Mouse (Mus musculus): ENCODE measurements at regions not wholly inside any gene's neighbourhood (a gene's known extent, or its start where the extent isn't known, plus 50 kb on each side); places are given as distances from the start of the nearest gene placed in this dataset.

DNA sequence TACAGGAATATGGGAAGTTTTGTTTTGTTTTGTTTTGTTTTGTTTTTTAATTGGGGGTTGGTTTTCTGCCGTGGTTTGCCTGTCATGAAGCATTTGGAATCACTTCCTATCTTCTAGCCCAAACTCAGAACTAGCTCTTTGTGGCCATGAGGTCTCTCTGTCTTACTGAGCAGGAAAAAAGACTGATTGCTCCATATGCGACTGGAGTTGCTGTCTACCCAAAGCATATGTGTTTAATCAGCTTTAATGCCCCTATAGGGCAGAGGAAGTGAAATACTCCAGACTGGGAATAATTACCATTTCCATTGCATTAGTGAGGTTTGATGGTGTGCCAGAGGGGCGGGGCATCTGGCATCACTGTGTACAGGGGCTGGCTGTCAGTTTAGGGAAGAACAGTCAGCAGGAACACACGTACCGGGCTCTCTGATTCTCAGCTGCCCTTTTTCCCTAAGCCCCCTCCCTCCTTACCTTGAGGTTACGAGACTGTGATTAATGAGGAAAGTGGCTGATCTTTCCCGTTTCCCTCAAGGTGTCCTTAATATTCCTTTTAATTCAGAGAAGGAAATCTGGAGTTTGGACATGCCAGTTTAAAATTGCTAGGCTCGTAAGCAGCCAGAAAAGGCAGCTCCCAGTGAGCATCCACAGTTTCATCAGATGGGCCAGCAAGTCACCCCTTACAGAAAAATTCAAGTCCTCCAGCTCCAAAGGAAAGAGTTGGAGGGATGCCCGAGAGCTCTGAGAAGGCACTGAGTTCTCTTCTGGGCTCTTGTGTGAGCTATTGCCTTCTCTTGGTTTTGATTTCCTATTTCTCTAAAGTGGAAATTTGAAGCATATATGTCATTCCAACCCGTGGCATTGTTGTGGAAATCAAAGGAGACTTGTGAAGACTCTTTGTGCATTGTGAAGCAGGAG lies 2482.1 kb upstream of the 5930422O12Rik start:
- DNase-seq (ENCODE audit: low spot score), result no peak

DNA sequence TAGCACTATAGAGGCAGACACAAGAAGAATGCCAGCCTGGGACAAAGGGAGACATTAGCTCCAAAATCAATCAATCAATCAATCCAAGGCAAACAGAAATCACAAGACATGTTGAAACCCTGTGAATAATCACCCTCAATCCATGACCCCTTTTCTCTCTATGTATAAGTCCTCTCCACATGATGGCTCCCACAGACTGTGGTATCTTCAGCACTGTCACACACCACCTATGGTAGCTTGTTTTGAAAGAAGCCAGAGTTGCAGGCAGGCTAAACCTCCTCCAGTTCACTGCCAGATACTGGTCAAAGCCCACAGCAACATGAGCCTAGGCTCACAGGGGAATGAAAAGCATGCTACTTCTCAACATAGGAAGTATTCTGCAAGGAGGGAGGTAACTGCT lies 2475.7 kb upstream of the 5930422O12Rik start:
- no peak for DNase-seq (ENCODE audit: low spot score)

DNA sequence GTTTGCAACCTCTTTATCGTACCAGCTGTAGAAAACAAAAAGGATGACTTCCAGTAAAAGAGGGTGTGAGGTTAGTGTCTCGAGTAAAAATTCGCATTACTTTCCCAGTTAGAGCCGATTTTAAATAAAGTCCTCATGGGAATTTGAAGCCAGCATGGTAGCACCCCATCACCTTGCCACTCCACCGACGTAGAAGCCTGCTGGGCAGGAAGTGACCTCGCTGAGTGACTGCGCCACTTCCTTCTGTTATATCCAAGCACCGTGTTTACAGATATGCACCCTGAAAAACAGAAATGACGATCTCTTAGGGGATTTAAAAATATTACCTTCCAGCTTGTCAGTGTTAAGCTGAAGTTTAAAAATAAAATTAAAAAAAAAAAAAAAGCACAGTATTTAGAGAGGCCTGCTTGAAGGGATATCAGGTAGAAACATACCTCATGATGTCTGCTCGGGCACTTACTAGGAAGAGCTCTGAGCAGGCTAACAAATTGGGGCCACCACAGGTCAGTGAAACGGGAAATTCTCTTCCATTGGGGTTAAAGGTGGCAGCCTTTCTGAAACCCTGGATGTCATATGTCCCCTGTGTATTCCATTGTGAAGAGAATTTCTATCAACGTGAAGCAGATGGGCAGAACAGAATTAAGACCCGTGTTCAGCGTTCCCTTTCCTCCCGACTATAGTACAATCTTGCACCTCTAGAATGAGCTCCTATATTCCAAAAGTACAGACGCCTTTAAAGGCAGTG lies 2468.9 kb upstream of the 5930422O12Rik start:
- DNase-seq (ENCODE audit: low spot score), result no peak

DNA sequence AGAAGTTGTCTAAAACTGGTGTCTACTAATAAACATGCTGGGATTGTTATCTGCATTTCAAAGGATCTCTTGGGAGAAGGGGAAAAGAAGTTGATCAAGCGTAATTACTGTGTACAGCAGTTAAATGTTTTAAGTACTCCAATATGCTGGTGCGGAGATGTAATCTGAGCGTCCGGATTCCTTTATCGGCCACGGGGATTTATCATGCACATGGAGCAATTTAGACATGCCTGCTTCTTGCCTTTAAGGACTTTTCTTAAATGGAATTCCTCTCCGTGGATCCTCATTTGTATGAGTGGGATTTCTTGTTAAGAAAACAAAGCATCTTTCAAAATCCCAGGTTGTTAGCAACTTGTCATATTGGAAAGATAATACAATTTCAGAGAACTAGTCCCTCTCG lies 2468.0 kb upstream of the 5930422O12Rik start:
- DNase-seq (ENCODE audit: low spot score), result no peak

DNA sequence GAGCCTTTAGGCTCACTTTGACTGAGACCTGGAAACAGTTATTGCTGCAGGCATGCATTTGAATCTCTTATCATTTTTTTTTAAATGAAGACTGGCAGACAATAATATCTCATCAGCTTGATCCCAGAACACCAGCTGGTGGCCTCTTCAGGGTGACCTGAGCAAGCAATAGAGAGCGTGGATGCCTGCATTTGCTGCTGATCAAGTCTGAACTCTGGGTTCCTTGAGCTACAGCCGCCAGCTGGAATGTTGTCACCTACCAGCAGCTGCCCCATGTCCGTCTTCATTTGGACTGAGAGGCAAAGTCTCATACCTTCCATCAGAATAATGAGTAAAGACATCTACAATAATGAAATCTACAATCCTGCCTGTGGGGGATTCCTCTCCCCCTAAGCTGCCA lies 2466.3 kb upstream of the 5930422O12Rik start:
- no peak for DNase-seq (ENCODE audit: low spot score)

DNA sequence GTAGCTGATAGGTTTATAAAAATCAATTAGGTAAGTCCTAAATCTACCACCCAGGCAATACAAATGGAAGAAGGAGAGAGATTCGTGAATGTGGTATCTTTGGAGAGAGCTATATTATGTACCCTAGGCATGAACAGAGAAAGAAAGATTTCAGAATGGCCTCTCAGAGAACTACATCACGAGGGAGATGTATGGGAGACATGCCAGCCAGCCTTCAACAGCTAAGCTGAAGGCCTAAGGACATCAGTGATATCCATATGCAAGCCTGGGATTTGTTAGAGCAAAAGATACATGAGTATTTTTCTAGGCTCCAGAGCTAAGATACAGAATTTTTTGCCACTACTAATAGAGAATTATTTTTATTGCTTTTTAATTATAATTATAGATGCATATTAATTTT lies 2445.7 kb upstream of the 5930422O12Rik start:
- DNase-seq (ENCODE audit: low spot score), result no peak

DNA sequence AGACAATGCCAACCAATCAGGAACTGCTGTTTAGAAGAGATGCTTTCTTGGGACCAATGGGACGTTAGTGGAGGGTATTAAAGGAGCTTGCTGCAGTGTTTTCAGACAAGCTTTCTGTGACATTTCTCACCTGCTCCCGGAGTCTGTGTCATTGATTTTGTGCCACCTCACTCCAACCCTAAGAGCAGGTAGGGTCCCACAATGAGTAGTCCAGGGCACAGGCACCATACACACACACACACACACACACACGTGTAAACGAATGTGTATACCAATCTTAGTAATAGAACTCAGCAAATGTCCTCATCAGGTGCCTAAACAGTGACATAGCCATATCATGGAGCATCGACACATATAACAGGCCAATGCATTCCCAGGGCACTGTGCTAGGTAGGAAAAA lies 2440.5 kb upstream of the 5930422O12Rik start:
- no peak for DNase-seq (ENCODE audit: low spot score)

DNA sequence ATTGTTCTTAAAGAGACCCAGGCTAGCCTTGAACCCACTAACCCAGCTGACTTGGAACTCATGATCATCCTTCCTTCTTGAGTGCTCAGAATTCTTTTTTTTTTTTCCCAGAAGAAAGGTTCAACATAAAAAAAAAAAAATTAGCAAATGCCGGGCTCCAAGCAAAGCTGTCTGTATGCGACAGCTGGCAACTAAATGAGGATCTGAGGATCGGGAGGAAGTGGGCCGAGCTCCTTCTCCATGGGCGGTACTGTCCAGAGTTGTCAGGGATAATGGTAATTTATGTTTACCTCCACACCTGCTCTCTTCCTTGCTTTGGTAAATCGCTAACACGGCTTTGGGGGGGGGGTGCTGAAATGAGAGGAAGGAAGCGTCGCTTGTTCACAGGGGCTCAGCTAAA lies 2429.9 kb upstream of the 5930422O12Rik start:
- DNase-seq (ENCODE audit: low spot score), result no peak

DNA sequence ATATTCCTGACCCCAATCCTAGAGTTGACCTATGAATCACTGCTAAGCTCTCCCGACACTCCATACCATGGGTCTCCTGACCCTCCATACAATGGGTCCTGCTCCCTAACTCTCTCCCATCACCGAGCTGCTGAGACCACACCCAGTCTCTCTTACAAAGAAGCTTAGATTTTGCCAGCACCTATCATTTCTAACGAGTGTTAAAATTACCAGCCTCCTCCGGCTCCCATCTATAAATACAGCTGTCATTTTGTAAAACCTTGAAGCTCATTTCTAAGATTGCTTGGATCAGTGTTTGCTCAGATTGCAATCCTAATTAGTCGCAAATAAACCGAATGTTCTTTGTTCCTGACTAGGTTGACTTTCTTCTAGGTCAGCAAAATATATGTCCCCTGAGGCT lies 2428.4 kb upstream of the 5930422O12Rik start:
- no peak for DNase-seq (ENCODE audit: low spot score)

DNA sequence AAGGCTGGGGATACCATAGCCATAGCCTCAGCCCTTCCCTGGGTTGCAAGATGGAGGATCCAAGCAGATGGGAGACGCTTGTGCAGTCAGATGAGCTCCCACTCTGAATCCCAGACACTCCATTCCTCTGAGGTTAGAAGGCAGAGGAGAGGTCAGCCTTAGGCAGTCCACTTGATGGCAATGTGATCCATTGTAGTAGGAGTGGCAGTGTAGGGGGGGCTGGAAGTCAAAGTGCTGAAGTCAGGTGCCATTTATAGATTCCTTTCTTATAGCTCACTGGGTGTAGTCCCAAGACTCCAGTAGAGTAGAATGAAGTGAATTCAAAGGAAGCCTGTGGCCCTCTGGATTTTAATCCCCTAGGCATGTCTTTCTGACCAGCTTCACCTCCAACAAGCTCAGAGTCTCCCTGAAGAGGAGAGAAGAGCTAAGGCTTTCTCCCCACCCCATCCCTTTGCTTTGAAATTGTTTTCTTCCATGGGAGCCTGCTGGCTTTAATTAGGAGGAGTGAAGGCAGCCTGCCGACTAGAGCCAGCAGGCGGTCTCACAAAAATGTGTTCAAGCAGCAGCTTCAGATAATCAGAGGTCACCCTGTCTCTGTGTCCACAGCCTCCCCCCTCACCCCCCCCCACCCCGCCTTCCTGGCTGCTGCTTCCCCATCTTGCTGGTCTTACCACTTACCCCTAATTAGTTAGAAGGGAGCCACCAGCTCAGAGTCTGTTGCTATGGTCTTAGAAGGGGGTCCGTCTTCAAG lies 2426.4 kb upstream of the 5930422O12Rik start:
- DNase-seq (ENCODE audit: low spot score), result no peak

DNA sequence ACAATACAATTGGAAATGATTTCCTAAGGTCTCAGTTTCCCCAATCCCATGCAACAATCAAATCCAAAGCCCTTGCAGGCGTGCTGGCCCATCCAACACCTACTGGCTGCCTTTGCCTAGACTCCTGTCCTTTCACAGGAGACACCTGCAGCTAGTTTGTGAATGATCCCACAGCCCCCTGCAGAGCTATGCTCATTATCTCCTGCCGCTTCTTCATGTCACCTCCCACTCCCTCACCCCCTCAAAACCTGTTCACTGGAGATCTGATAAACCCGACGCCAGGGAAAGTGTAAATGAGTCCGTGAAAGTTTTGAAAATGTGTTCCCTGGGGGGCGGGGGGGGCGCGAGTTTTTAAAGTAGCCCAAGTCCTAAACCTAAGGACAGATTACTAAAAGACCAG lies 2420.2 kb upstream of the 5930422O12Rik start:
- no peak for DNase-seq (ENCODE audit: low spot score)

DNA sequence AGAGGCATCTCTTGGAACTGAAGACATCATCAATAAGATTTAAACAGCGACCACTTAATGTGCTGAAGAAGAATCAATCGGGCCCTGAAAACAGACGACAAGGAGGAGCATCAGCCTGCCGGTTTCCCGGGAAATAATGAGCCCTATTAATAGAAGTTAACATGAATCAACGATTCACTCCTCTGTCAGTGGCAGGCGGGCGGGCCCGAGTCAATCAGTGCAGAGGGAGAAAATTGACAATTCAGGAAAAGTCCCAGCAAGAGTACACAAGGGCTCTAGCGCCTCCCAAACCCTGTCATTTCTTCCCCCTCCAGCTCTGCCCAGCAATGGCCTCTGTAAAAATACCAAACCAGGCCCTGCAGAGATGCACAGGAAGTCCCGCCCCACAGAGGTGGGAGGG lies 2416.4 kb upstream of the 5930422O12Rik start:
- DNase-seq (ENCODE audit: low spot score), result no peak

DNA sequence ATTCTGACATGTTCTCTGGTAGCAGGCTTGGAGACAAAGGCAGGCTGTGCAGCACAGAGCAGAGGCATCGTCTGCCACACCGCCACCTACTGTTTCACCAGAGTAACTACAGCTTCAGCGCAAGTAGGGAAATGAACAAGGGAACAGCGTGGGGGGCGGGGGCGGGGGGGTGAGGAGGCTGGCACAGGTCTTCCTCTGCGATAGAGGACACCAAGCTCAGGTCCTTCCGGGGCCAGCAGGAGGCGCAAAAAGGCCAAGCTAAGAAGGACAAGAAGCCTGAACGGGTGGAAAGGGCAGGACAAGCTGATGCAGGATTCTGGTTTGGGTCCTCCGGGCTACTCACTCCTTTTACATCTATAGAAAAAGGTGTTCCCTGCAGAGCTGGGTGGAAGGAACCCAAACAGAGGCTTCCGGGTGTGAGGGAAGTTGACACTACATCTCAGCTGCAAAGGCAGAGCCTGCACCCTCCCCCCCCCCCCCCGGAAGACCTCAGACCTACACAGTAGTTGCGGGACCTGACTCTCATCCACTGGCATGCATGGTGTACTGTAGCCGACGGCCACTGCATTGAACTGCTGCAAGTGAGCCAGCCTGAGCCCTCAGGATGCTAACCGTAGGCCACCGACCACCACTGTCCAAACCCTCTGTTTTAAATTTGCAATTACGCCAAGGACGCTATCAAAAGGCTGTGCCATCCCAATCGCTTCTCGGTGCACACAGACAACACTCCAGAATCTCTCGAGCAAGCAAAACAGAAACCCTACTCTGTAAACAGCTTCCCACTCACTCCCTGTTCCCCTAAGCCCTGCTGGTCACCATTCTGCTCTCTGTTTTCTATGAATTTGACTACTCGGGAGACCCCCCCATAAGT lies 2396.6 kb upstream of the 5930422O12Rik start:
- peak; percentile 66 for DNase-seq (ENCODE audit: low spot score)

DNA sequence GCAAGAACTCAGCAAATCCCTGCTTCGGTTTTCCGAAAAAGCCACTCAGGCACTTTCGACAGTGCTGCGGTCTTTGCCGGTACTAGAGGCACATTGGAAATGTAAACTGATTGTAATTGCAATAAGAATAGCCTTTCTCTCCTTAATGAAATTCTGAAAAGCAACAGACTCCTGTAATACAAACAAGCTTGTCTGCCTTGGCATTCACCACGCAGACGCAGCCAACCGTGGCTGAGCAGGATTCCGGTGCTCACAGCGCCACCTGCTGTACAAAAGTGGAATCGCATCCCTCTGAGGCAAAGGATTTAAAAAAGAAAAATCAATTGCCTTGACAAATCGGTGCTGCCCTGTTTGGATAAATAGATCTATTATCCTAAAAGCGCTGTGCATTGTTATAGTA lies 2395.2 kb upstream of the 5930422O12Rik start:
- DNase-seq (ENCODE audit: low spot score), result peak; percentile 75

DNA sequence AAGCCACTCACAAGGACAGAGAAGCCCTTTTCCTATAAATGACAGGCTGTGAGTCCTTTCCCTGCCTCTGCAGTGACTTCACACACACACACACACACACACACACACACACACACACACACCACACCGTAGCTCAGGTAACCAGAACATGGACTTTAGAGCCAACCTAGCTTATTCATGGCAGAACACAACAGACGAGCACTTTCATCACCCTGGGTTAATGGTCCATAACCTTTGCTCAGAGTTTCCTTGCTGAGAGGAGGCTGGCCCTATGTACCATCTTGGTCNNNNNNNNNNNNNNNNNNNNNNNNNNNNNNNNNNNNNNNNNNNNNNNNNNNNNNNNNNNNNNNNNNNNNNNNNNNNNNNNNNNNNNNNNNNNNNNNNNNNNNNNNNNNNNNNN lies 2391.6 kb upstream of the 5930422O12Rik start:
- DNase-seq (ENCODE audit: low spot score), result no peak

All from lung, postnatal 25 days (tissue).